Mouse (Mus musculus) mature B cell (primary cell): ENCODE measurements around the gene St8sia4.

ENCODE experiments used
- in situ Hi-C: fragments of 300-500 bp; cut with MboI; formaldehyde crosslinking; loops from 2 replicates; pipeline ENCODE4 v1.14.3; 2019

The St8sia4 gene

GRCm38 (mm10) chr1:95667435-95668252 lies at the start of gene St8sia4:
TSS of gene St8sia4 (minus strand) at chr1:95667571.
- in situ Hi-C loops = no loop called here

DNA sequence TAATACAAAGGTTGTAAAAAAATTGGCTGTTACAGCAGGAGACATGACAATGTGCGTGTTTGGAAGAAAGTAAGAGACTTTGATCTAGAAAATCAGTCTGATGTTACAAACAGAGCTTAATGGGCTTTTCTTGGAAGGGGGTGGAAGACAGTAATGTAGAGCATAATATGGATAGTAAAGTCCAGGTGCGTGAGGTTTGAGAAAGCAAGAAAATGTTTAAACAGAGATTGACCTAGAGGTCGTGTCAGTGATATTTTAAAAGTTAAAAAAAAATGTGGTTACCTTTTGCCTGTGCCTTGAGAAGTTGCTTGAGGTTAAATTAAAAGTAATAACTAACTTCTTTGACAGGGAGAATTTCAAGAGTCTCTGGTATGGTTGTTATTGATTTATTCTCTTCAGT lies 41.8 kb upstream of the St8sia4 start:
- in situ Hi-C loops = no loop called here

- in situ Hi-C loops = no loop called here
Observed at GRCm38 (mm10) chr1:95699903-95700302, 32.5 kb upstream of the St8sia4 start.

DNA sequence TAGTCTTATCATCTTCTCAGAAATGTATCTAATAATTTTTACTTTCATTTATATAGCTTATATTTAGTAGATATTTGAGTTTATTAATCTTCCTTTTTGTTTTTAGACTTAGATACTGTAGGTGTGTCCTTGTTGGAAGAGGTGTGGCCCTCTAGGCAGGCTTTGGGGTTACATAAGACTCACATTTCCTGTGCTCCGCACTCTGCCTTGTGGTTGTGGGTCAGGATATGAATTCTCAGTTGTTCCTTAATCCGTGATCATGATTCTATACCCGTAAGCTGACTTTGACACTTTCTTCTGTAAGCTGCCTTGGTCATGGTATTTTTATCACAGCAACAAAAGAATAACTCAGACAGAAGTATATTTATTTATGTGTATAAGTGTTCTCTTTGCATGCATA lies 6.7 kb upstream of the St8sia4 start:
- in situ Hi-C loops = no loop called here

GRCm38 (mm10) chr1:95668253-95668805 lies 958 bp upstream of the St8sia4 start:
- in situ Hi-C loops = no loop called here

GRCm38 (mm10) chr1:95666541-95667320 lies 640 bp downstream of the St8sia4 start:
- in situ Hi-C loops = no loop called here

DNA sequence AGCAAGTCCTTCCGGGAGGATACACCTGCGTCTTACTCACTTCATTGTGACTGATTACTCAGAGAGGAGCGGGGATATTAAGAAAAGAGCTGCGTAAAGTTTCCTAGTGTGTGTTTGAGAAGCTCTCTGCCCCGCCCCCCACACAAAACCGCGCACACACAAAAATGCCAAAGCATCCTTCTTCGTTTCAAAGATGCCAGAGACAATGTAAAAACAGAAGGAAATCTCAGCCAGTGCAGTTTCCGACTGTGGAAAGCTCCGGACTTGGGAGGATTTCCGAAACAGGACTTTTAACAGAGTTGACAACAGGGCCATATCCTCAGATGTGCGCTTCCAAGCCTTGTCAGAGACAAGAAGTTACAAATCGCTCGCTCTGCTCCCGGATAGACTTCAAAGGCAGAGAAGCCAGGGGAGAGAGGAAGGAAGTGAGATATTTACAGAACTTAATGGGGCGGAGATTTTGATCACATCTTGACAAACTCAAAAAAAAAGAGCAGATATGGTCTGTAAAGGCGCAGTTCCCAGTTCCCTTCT lies 1.4 kb downstream of the St8sia4 start:
- in situ Hi-C loops = no loop called here

DNA sequence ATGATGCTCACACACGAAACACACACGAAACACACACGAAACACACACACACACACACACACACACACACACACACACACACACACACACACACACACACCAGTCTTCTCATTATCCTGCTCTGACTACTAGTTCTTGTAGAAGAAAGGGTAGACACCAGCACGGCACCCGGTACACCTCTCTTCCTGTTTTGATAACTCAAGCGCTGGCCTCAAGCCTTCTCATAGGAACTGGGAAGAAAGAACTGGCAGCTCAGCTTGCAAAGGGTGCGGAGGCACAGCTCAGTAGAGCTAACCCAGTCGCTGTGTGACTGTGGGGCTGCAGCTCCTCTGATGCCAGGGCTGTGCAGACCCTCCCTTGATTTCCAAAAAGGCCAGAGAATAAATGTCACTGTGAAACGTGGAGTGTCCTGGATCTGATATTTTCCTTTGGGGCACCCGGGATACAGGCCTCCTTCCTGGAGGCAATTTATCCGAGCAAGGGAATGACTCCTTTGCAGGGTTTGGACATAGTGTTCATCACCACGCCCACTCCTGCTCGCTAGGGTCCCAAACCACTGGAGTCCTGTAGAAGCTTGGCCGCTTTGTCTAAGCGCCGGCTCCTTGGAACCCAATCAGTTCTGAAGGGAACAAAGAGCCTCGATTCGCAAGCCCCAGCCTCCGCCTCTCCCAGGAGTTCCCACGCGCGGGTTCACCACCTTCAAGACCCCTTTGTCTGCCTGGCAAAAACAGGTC lies 2.2 kb downstream of the St8sia4 start:
- in situ Hi-C loops = no loop called here

- in situ Hi-C loops = no loop called here
Observed at GRCm38 (mm10) chr1:95664321-95664825, 3.0 kb downstream of the St8sia4 start.

DNA sequence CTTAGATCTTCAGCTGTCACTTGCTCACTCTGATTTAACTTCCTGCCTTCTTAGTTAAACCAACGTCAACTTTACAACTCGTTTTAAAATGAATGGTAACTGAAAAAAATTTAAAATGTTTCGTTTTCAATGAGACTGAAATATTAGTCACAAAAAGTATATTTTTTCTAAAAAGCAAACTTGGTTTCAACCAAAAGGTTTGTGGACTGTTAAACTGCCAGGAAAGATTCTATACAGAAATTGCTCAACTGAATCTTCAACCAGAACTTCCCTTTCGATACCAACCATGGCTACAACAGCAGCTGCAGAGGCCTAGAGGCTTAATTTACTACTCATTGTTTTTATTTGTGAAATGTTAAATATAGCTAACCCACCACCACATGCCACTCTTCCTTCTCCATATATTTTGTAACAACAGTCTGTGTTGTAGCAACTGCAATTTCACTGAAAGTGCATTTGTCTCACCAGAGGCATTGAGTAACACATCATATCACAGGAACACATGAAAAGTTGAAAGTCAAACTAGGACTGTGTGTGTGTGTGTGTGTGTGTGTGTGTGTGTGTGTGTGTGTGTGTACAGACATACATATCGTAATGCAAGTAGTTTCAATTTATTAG lies 10.2 kb downstream of the St8sia4 start:
- in situ Hi-C loops = no loop called here

- in situ Hi-C loops = no loop called here
Observed at GRCm38 (mm10) chr1:95655564-95655963, 11.8 kb downstream of the St8sia4 start.

DNA sequence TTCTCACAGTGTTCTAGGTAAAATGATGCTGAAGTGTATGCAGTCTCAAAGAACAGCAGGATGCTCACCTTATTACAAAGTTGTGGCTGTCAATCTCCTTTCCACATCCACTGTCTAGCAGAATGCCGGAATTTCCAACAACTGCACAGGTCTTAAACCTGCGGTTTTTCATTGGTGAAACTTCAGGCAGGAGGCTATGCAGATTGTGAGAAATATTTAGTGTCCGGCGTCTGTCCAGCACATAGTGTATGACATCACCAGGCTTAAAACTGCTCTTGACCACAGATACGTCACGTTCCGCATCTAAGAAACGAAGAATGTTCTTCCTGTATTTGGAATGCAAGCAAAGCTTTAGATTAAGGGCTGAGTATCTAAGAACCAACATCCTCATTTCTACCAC lies 13.9 kb downstream of the St8sia4 start:
- in situ Hi-C loops = no loop called here

- in situ Hi-C loops = no loop called here
Observed at GRCm38 (mm10) chr1:95644292-95644691, 23.1 kb downstream of the St8sia4 start.

DNA sequence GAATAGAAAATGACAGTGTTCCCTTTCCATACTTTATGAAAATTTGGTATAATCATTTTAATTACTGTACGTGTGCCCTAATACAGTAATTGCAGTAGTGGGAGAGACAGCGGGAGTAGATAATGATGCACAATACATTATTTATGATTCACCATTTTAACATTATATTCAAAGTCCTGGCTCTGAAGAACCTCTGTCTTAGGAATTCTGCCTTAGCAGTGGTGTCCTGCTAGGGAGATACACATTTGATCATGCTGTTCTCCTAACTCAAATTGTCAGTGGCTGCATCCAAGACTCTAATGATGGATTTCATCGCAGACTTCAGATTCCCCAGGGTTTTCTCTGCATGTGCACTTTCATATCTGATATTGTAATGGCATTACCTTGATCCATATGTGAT lies 28.4 kb downstream of the St8sia4 start:
- in situ Hi-C loops = no loop called here

DNA sequence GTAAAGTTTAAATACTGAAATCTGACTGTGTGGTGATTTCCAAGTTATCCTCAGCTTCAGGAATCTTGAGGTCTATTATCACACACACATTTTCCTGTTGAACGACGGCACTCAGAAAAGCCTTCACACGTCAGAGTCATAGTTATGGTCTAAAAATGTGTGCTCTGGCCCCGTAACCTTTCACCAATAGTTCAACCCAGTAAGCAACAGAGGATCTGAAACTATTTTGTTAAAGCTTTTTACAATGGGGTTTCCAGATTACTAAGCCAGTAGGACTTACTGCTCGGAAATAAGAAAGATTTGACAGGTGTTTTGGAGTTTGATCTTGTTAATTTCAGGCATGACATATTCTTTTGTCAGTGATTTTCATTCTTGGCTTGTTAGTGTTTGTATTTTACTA lies 43.0 kb downstream of the St8sia4 start:
- in situ Hi-C loops = no loop called here

- in situ Hi-C loops = no loop called here
Observed at GRCm38 (mm10) chr1:95618647-95619046, 48.7 kb downstream of the St8sia4 start.

DNA sequence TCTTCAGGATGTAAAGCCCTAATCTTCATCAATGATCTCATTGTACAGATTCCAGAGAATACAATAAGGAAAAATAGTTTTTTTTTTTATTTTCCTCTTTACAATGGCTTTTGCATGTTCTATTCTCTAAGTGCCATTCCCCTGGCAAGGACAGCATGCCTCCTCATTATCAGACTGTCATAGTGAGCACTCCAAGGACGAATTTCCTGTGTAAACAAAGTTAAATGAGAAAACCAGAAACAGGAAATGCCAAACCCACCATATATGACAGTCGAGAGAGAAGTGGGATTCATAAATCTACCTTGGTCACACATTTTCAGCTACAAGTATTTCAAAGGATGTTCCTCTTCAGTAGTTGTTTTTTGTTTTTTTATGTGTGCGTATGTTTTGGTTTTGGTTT lies 49.2 kb downstream of the St8sia4 start:
- in situ Hi-C loops = no loop called here

GRCm38 (mm10) chr1:95610017-95610416 lies 57.4 kb downstream of the St8sia4 start:
- in situ Hi-C loops = no loop called here

- in situ Hi-C loops = no loop called here
Observed at GRCm38 (mm10) chr1:95609045-95609444, 58.3 kb downstream of the St8sia4 start.

DNA sequence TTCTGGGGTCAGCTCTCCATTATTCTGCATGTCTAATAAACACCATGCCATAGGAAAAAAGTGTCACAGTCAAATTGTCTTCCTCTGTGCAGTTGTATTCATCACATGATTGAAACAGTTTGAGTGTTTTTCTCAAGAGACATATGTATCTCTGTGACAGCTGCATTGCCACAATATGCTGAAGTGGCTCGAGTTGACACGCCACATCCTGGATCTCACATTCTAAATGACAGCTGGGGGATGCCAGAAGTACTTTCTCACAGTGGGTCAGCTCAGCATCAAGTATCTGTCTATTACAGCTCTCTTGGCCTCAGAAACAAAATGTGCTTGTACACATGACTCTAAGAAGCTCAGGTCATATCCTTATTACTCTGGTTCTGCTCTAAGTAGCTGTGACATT lies 61.9 kb downstream of the St8sia4 start:
- in situ Hi-C loops = no loop called here

GRCm38 (mm10) chr1:95598108-95598507 lies 69.3 kb downstream of the St8sia4 start:
- in situ Hi-C loops = no loop called here
